ENCODE assay signal across 8 mouse cellular contexts in genomic region chr9:108305170-108305569, GRCm38 (mm10). TPM values are rescaled to one million over a fixed set of nuclear protein-coding genes. Genes with fewer than 3 reads are reported as not detected.
DNase-seq lines count a peak whose midpoint lies in the region; ATAC-seq and TF ChIP-seq lines count a peak whose summit lies in the region.

No protein-coding gene starts in this region.

- no peak for TF ChIP-seq EP300 in ES-Bruce4 (IDR thresholded peaks at IDR 0.05; ENCODE audit: insufficient read depth, low read depth, low read length)

- DNase-seq in cerebellum, adult 8-10 months, result peak; percentile 45
- no peak for DNase-seq in cerebellum, postnatal 36 days
- no peak for DNase-seq in adipocyte (ENCODE audit: low spot score)
- DNase-seq in retina, postnatal 1 day, result no peak

- peak overlapping the region; percentile 94 for H3K4me2 ChIP-seq in heart, embryonic 11.5 days
- H3K4me2 ChIP-seq in limb, embryonic 12.5 days, result peak overlapping the region; percentile 84

- no peaks in the 10 kb centered on the region for H3K27me3 ChIP-seq in ES-Bruce4 (ENCODE audit: control insufficient read depth, insufficient read depth, low read length, poor library complexity, severe bottlenecking)
- H3K27me3 ChIP-seq in heart, embryonic 11.5 days (ENCODE audit: control insufficient read depth, insufficient read depth, low read length), result no peaks in the 10 kb centered on the region
- no peaks in the 10 kb centered on the region for H3K27me3 ChIP-seq in limb, embryonic 12.5 days

- no peak for TF ChIP-seq POLR2A in ES-Bruce4 (IDR thresholded peaks at IDR 0.05; ENCODE audit: insufficient read depth, low read length)

- TF ChIP-seq CTCF in ES-Bruce4 (IDR thresholded peaks at IDR 0.05; ENCODE audit: low read depth, low read length), result no peak

- H3K9ac ChIP-seq in ES-Bruce4 (ENCODE audit: low read depth, poor library complexity, severe bottlenecking), result peak overlapping the region; percentile 64
- H3K9ac ChIP-seq in heart, embryonic 11.5 days (ENCODE audit: low read depth, low read length), result peak overlapping the region; percentile 93
- peak overlapping the region; percentile 73 for H3K9ac ChIP-seq in limb, embryonic 12.5 days (replicated peaks)

- H3K4me3 ChIP-seq in ES-Bruce4 (ENCODE audit: low read depth, low read length), result peak overlapping the region; percentile 97
- H3K4me3 ChIP-seq in heart, embryonic 11.5 days (ENCODE audit: low read depth, low read length), result peak overlapping the region; percentile 83
- H3K4me3 ChIP-seq in limb, embryonic 12.5 days (replicated peaks), result peak overlapping the region; percentile 90

- 0% methylated on average over 1 of the region's 1 CpGs for WGBS in heart, embryonic 11.5 days (ENCODE audit: insufficient replicate concordance)
- 6% methylated on average over 1 of the region's 1 CpGs for WGBS in limb, embryonic 12.5 days

- ATAC-seq in heart, embryonic 11.5 days (replicated peaks; ENCODE audit: insufficient number of reproducible peaks, low FRiP score, low TSS enrichment), result no peak
- ATAC-seq in limb, embryonic 12.5 days (ENCODE audit: insufficient number of reproducible peaks, insufficient read depth, low FRiP score, low TSS enrichment, low read depth), result no peak; the same call in 1 of the 2 replicates
- ATAC-seq in monocyte, adult 5-6 weeks (replicated peaks; ENCODE audit: insufficient number of reproducible peaks, low FRiP score, low TSS enrichment, poor library complexity, severe bottlenecking), result 0 out of 2 replicates have a peak, but pooled peaks have one; percentile 1

- H3K36me3 ChIP-seq in ES-Bruce4 (ENCODE audit: control insufficient read depth, insufficient read depth, low read length, poor library complexity, severe bottlenecking), result peaks cover 9% of the 10 kb centered on the region
- H3K36me3 ChIP-seq in heart, embryonic 11.5 days (ENCODE audit: control insufficient read depth, insufficient read depth, low read length), result peaks cover 5% of the 10 kb centered on the region; the same call in 1 of the 2 replicates
- H3K36me3 ChIP-seq in limb, embryonic 12.5 days, result peaks cover 25% of the 10 kb centered on the region

- H3K4me1 ChIP-seq in ES-Bruce4 (ENCODE audit: control insufficient read depth, insufficient read depth, low read length), result no peaks in the 10 kb centered on the region
- H3K4me1 ChIP-seq in heart, embryonic 11.5 days (ENCODE audit: control insufficient read depth, insufficient read depth, low read length), result peaks cover 19% of the 10 kb centered on the region
- H3K4me1 ChIP-seq in limb, embryonic 12.5 days (replicated peaks), result peaks cover 33% of the 10 kb centered on the region

- H3K9me3 ChIP-seq in ES-Bruce4 (replicated peaks; ENCODE audit: control insufficient read depth, insufficient read depth, low read length, poor library complexity, severe bottlenecking), result no peaks in the 10 kb centered on the region
- H3K9me3 ChIP-seq in heart, embryonic 11.5 days (replicated peaks; ENCODE audit: control insufficient read depth, low read length), result no peaks in the 10 kb centered on the region
- no peaks in the 10 kb centered on the region for H3K9me3 ChIP-seq in limb, embryonic 12.5 days

- peak overlapping the region; percentile 33; the same call in 1 of the 2 replicates for H3K27ac ChIP-seq in ES-Bruce4 (ENCODE audit: insufficient read depth, low read length)
- peak overlapping the region; percentile 100 for H3K27ac ChIP-seq in heart, embryonic 11.5 days (ENCODE audit: low read depth, low read length)
- H3K27ac ChIP-seq in limb, embryonic 12.5 days, result peak overlapping the region; percentile 73

RNA-seq across cellular contexts. Expression of gene Rhoa, which starts 0.8 kb away (rescaled TPM):
- 429 and 434 TPM in 2 replicates for polyA plus RNA-seq in ES-Bruce4 (2011; ENCODE audit: insufficient read depth, insufficient read length, low read depth, missing spikeins)
- polyA plus RNA-seq in heart, embryonic 11.5 days (2014; fragmentation: Nextera tagmentation; extraction: Ambion mirVana), result 252 and 277 TPM in 2 replicates
- polyA plus RNA-seq in limb, embryonic 12.5 days (2016; fragmentation: Nextera tagmentation; extraction: Ambion mirVana), result 324 and 387 TPM in 2 replicates
- 777 to 880 TPM (median 867 TPM) in 3 replicates for total RNA-seq in monocyte, adult 5-6 weeks (2017)

RNA-seq across cellular contexts. Expression of gene Tcta, which starts 0.8 kb away (rescaled TPM):
- polyA plus RNA-seq in ES-Bruce4 (2011; ENCODE audit: insufficient read depth, insufficient read length, low read depth, missing spikeins), result 4.0 and 7.0 TPM in 2 replicates
- 28.5 and 34.7 TPM in 2 replicates for polyA plus RNA-seq in heart, embryonic 11.5 days (2014; fragmentation: Nextera tagmentation; extraction: Ambion mirVana)
- 21.2 and 22.6 TPM in 2 replicates for polyA plus RNA-seq in limb, embryonic 12.5 days (2016; fragmentation: Nextera tagmentation; extraction: Ambion mirVana)
- 9.4 to 19.9 TPM (median 16.0 TPM) in 3 replicates for total RNA-seq in monocyte, adult 5-6 weeks (2017)

RNA-seq across cellular contexts. Expression of gene Amt, which starts 8.5 kb away (rescaled TPM):
- 69.2 and 69.3 TPM in 2 replicates for polyA plus RNA-seq in ES-Bruce4 (2011; ENCODE audit: insufficient read depth, insufficient read length, low read depth, missing spikeins)
- 12.9 and 15.3 TPM in 2 replicates for polyA plus RNA-seq in heart, embryonic 11.5 days (2014; fragmentation: Nextera tagmentation; extraction: Ambion mirVana)
- 13.3 and 17.0 TPM in 2 replicates for polyA plus RNA-seq in limb, embryonic 12.5 days (2016; fragmentation: Nextera tagmentation; extraction: Ambion mirVana)
- 0.57 to 1.1 TPM in 2 of 3 replicates, not detected in the other for total RNA-seq in monocyte, adult 5-6 weeks (2017)

RNA-seq across cellular contexts. Expression of gene Nicn1, which starts 14.9 kb away (rescaled TPM):
- 18.3 and 23.1 TPM in 2 replicates for polyA plus RNA-seq in ES-Bruce4 (2011; ENCODE audit: insufficient read depth, insufficient read length, low read depth, missing spikeins)
- polyA plus RNA-seq in heart, embryonic 11.5 days (2014; fragmentation: Nextera tagmentation; extraction: Ambion mirVana), result 25.1 and 26.0 TPM in 2 replicates
- 45.0 and 46.4 TPM in 2 replicates for polyA plus RNA-seq in limb, embryonic 12.5 days (2016; fragmentation: Nextera tagmentation; extraction: Ambion mirVana)
- 1.1 to 1.9 TPM (median 1.6 TPM) in 3 replicates for total RNA-seq in monocyte, adult 5-6 weeks (2017)

RNA-seq across cellular contexts. Expression of gene Gpx1, which starts 33.5 kb away (rescaled TPM):
- 172 and 194 TPM in 2 replicates for polyA plus RNA-seq in ES-Bruce4 (2011; ENCODE audit: insufficient read depth, insufficient read length, low read depth, missing spikeins)
- polyA plus RNA-seq in heart, embryonic 11.5 days (2014; fragmentation: Nextera tagmentation; extraction: Ambion mirVana), result 1,289 and 1,462 TPM in 2 replicates
- 797 and 821 TPM in 2 replicates for polyA plus RNA-seq in limb, embryonic 12.5 days (2016; fragmentation: Nextera tagmentation; extraction: Ambion mirVana)
- 1,210 to 1,931 TPM (median 1,658 TPM) in 3 replicates for total RNA-seq in monocyte, adult 5-6 weeks (2017)

Comparison
In these comparisons a context has a peak if more than half of its experiments do, and no peak if none do; other contexts are left out.
1. H3K27ac ChIP-seq: peak in every context shown above with its lines; median percentile 100 in heart, embryonic 11.5 days; 73 in limb, embryonic 12.5 days; 33 in ES-Bruce4.